Mouse (Mus musculus): ENCODE data around the gene Cypt14.
"Not testable (repeated sequence)": the region's sequence is repeated elsewhere in the genome, so short reads cannot be mapped to it uniquely, and the experiment has no call there.

The Cypt14 gene

GRCm38 (mm10) chrX:39863504-39863903 lies at the start of gene Cypt14:
TSS of gene Cypt14 (minus strand) at chrX:39863604.
- DNase-seq (ENCODE audit: extremely low spot score, low spot score) = not testable (repeated sequence)

Data from neural tube, embryonic 10.5 days (tissue).